Mouse (Mus musculus): ENCODE measurements around the gene Gphb5. TPM values are rescaled to one million over a fixed set of nuclear protein-coding genes. Genes with fewer than 3 reads are reported as not detected.
A peak's percentile ranks its signal among the peaks of the same experiment; 100 is the strongest.

Gene Gphb5
- polyA plus RNA-seq, 1 experiment from 2014 or later: not detected

GRCm38 (mm10) chr12:75388521-75388920, 28.1 kb downstream of the Gphb5 start:
- peaks cover 4% of the 10 kb centered on the region; the same call in 1 of the 2 replicates for H3K4me1 ChIP-seq (ENCODE audit: control insufficient read depth, insufficient read depth, low read length)
- no peaks in the 10 kb centered on the region for H3K27me3 ChIP-seq (ENCODE audit: control insufficient read depth, insufficient read depth, low read length)
- no peak overlapping the region for H3K4me2 ChIP-seq (ENCODE audit: low read depth, severe bottlenecking)
- 90% methylated on average over 9 of the region's 9 CpGs for WGBS
- H3K9ac ChIP-seq (ENCODE audit: low read length): no peak overlapping the region
- ATAC-seq (ENCODE audit: insufficient number of reproducible peaks, low FRiP score, low TSS enrichment, low read depth) (no peak), DNase-seq (ENCODE audit: low spot score) (no peak)
- no peak overlapping the region for H3K27ac ChIP-seq (replicated peaks; ENCODE audit: low read depth, low read length)
- H3K36me3 ChIP-seq (ENCODE audit: control insufficient read depth, insufficient read depth, low read length): no peaks in the 10 kb centered on the region
- H3K4me3 ChIP-seq (ENCODE audit: low read depth, low read length): no peak overlapping the region
- H3K9me3 ChIP-seq (ENCODE audit: control insufficient read depth, low read length): no peaks in the 10 kb centered on the region

GRCm38 (mm10) chr12:75387846-75388245, 28.7 kb downstream of the Gphb5 start:
- WGBS: 82% methylated on average over 15 of the region's 15 CpGs
- no peak for DNase-seq (ENCODE audit: low spot score)
- no peak overlapping the region for H3K4me2 ChIP-seq (ENCODE audit: low read depth, severe bottlenecking)
- H3K36me3 ChIP-seq (ENCODE audit: control insufficient read depth, insufficient read depth, low read length): no peaks in the 10 kb centered on the region
- ATAC-seq (ENCODE audit: insufficient number of reproducible peaks, low FRiP score, low TSS enrichment, low read depth): no peak
- no peaks in the 10 kb centered on the region for H3K27me3 ChIP-seq (ENCODE audit: control insufficient read depth, insufficient read depth, low read length)
- H3K9ac ChIP-seq (ENCODE audit: low read length): no peak overlapping the region
- no peak overlapping the region for H3K4me3 ChIP-seq (ENCODE audit: low read depth, low read length)
- H3K27ac ChIP-seq (replicated peaks; ENCODE audit: low read depth, low read length): no peak overlapping the region
- H3K4me1 ChIP-seq (ENCODE audit: control insufficient read depth, insufficient read depth, low read length): peaks cover 4% of the 10 kb centered on the region; the same call in 1 of the 2 replicates
- no peaks in the 10 kb centered on the region for H3K9me3 ChIP-seq (ENCODE audit: control insufficient read depth, low read length)

GRCm38 (mm10) chr12:75387156-75387555, 29.4 kb downstream of the Gphb5 start:
- DNase-seq (ENCODE audit: low spot score): peak; percentile 29
- peaks cover 4% of the 10 kb centered on the region; the same call in 1 of the 2 replicates for H3K4me1 ChIP-seq (ENCODE audit: control insufficient read depth, insufficient read depth, low read length)
- ATAC-seq (ENCODE audit: insufficient number of reproducible peaks, low FRiP score, low TSS enrichment, low read depth): 0 out of 2 replicates have a peak, but pooled peaks have one; percentile 57
- H3K9ac ChIP-seq (ENCODE audit: low read length): no peak overlapping the region
- H3K27ac ChIP-seq (replicated peaks; ENCODE audit: low read depth, low read length): no peak overlapping the region
- H3K36me3 ChIP-seq (ENCODE audit: control insufficient read depth, insufficient read depth, low read length): no peaks in the 10 kb centered on the region
- H3K4me3 ChIP-seq (ENCODE audit: low read depth, low read length): no peak overlapping the region
- H3K27me3 ChIP-seq (ENCODE audit: control insufficient read depth, insufficient read depth, low read length): no peaks in the 10 kb centered on the region
- H3K4me2 ChIP-seq (ENCODE audit: low read depth, severe bottlenecking): no peak overlapping the region
- no peaks in the 10 kb centered on the region for H3K9me3 ChIP-seq (ENCODE audit: control insufficient read depth, low read length)
- 65% methylated on average over 8 of the region's 8 CpGs for WGBS

GRCm38 (mm10) chr12:75386731-75387130, 29.9 kb downstream of the Gphb5 start:
- WGBS: 85% methylated on average over 9 of the region's 9 CpGs
- Histone ChIP-seq H3K27me3 (ENCODE audit: control insufficient read depth, insufficient read depth, low read length) (no peaks in the 10 kb centered on the region), H3K4me1 (ENCODE audit: control insufficient read depth, insufficient read depth, low read length) (peaks cover 4% of the 10 kb centered on the region; the same call in 1 of the 2 replicates), H3K4me3 (ENCODE audit: low read depth, low read length) (no peak overlapping the region), H3K27ac (replicated peaks; ENCODE audit: low read depth, low read length) (no peak overlapping the region), H3K4me2 (ENCODE audit: low read depth, severe bottlenecking) (no peak overlapping the region), H3K9ac (ENCODE audit: low read length) (no peak overlapping the region), H3K9me3 (ENCODE audit: control insufficient read depth, low read length) (no peaks in the 10 kb centered on the region), H3K36me3 (ENCODE audit: control insufficient read depth, insufficient read depth, low read length) (no peaks in the 10 kb centered on the region)
- ATAC-seq (ENCODE audit: insufficient number of reproducible peaks, low FRiP score, low TSS enrichment, low read depth): 0 out of 2 replicates have a peak, but pooled peaks have one; percentile 57
- no peak for DNase-seq (ENCODE audit: low spot score)

- H3K4me3 ChIP-seq (ENCODE audit: low read depth, low read length): no peak overlapping the region
- no peak for ATAC-seq (ENCODE audit: insufficient number of reproducible peaks, low FRiP score, low TSS enrichment, low read depth)
Measured at GRCm38 (mm10) chr12:75376126-75376525, 40.5 kb downstream of the Gphb5 start.

GRCm38 (mm10) chr12:75375060-75375459, 41.5 kb downstream of the Gphb5 start:
- H3K27me3 ChIP-seq (ENCODE audit: control insufficient read depth, insufficient read depth, low read length): no peaks in the 10 kb centered on the region
- H3K27ac ChIP-seq (replicated peaks; ENCODE audit: low read depth, low read length): no peak overlapping the region
- no peaks in the 10 kb centered on the region for H3K9me3 ChIP-seq (ENCODE audit: control insufficient read depth, low read length)
- no peak overlapping the region for H3K4me2 ChIP-seq (ENCODE audit: low read depth, severe bottlenecking)
- H3K36me3 ChIP-seq (ENCODE audit: control insufficient read depth, insufficient read depth, low read length): no peaks in the 10 kb centered on the region
- 95% methylated on average over 12 of the region's 12 CpGs for WGBS
- no peaks in the 10 kb centered on the region for H3K4me1 ChIP-seq (ENCODE audit: control insufficient read depth, insufficient read depth, low read length)
- H3K4me3 ChIP-seq (ENCODE audit: low read depth, low read length): no peak overlapping the region
- ATAC-seq (ENCODE audit: insufficient number of reproducible peaks, low FRiP score, low TSS enrichment, low read depth): no peak
- DNase-seq (ENCODE audit: low spot score): no peak
- no peak overlapping the region for H3K9ac ChIP-seq (ENCODE audit: low read length)

More at GRCm38 (mm10) chr12:75376126-75376525, 40.5 kb downstream of the Gphb5 start:
- Histone ChIP-seq H3K4me1 (ENCODE audit: control insufficient read depth, insufficient read depth, low read length) (no peaks in the 10 kb centered on the region), H3K9me3 (ENCODE audit: control insufficient read depth, low read length) (no peaks in the 10 kb centered on the region), H3K4me2 (ENCODE audit: low read depth, severe bottlenecking) (no peak overlapping the region), H3K27ac (replicated peaks; ENCODE audit: low read depth, low read length) (no peak overlapping the region), H3K36me3 (ENCODE audit: control insufficient read depth, insufficient read depth, low read length) (no peaks in the 10 kb centered on the region), H3K9ac (ENCODE audit: low read length) (no peak overlapping the region), H3K27me3 (ENCODE audit: control insufficient read depth, insufficient read depth, low read length) (no peaks in the 10 kb centered on the region)
- 86% methylated on average over 6 of the region's 6 CpGs for WGBS
- no peak for DNase-seq (ENCODE audit: low spot score)

- Histone ChIP-seq H3K27me3 (ENCODE audit: control insufficient read depth, insufficient read depth, low read length) (no peaks in the 10 kb centered on the region), H3K9ac (ENCODE audit: low read length) (no peak overlapping the region), H3K4me2 (ENCODE audit: low read depth, severe bottlenecking) (no peak overlapping the region), H3K4me3 (ENCODE audit: low read depth, low read length) (no peak overlapping the region), H3K36me3 (ENCODE audit: control insufficient read depth, insufficient read depth, low read length) (no peaks in the 10 kb centered on the region), H3K27ac (replicated peaks; ENCODE audit: low read depth, low read length) (no peak overlapping the region), H3K9me3 (ENCODE audit: control insufficient read depth, low read length) (no peaks in the 10 kb centered on the region), H3K4me1 (ENCODE audit: control insufficient read depth, insufficient read depth, low read length) (no peaks in the 10 kb centered on the region)
- 92% methylated on average over 10 of the region's 10 CpGs for WGBS
- no peak for ATAC-seq (ENCODE audit: insufficient number of reproducible peaks, low FRiP score, low TSS enrichment, low read depth)
- DNase-seq (ENCODE audit: low spot score): no peak
Measured at GRCm38 (mm10) chr12:75374437-75374836, 42.1 kb downstream of the Gphb5 start.

GRCm38 (mm10) chr12:75369418-75369851, 47.1 kb downstream of the Gphb5 start:
- no peak overlapping the region for H3K4me2 ChIP-seq (ENCODE audit: low read depth, severe bottlenecking)
- WGBS: 81% methylated on average over 2 of the region's 2 CpGs
- ATAC-seq (ENCODE audit: insufficient number of reproducible peaks, low FRiP score, low TSS enrichment, low read depth) (peak; percentile 31; the same call in 1 of the 2 replicates), DNase-seq (ENCODE audit: low spot score) (no peak)
- no peak overlapping the region for H3K27ac ChIP-seq (replicated peaks; ENCODE audit: low read depth, low read length)
- no peaks in the 10 kb centered on the region for H3K27me3 ChIP-seq (ENCODE audit: control insufficient read depth, insufficient read depth, low read length)
- H3K9me3 ChIP-seq (ENCODE audit: control insufficient read depth, low read length): no peaks in the 10 kb centered on the region
- H3K36me3 ChIP-seq (ENCODE audit: control insufficient read depth, insufficient read depth, low read length): no peaks in the 10 kb centered on the region
- H3K4me1 ChIP-seq (ENCODE audit: control insufficient read depth, insufficient read depth, low read length): no peaks in the 10 kb centered on the region
- no peak overlapping the region for H3K9ac ChIP-seq (ENCODE audit: low read length)
- no peak overlapping the region for H3K4me3 ChIP-seq (ENCODE audit: low read depth, low read length)

GRCm38 (mm10) chr12:75368527-75368926, 48.1 kb downstream of the Gphb5 start:
- H3K9me3 ChIP-seq (ENCODE audit: control insufficient read depth, low read length): no peaks in the 10 kb centered on the region
- H3K36me3 ChIP-seq (ENCODE audit: control insufficient read depth, insufficient read depth, low read length): no peaks in the 10 kb centered on the region
- no peak overlapping the region for H3K4me3 ChIP-seq (ENCODE audit: low read depth, low read length)
- WGBS: 92% methylated on average over 5 of the region's 5 CpGs
- H3K27me3 ChIP-seq (ENCODE audit: control insufficient read depth, insufficient read depth, low read length): no peaks in the 10 kb centered on the region
- H3K27ac ChIP-seq (replicated peaks; ENCODE audit: low read depth, low read length): no peak overlapping the region
- no peaks in the 10 kb centered on the region for H3K4me1 ChIP-seq (ENCODE audit: control insufficient read depth, insufficient read depth, low read length)
- ATAC-seq (ENCODE audit: insufficient number of reproducible peaks, low FRiP score, low TSS enrichment, low read depth) (no peak), DNase-seq (ENCODE audit: low spot score) (no peak)
- H3K9ac ChIP-seq (ENCODE audit: low read length): no peak overlapping the region
- no peak overlapping the region for H3K4me2 ChIP-seq (ENCODE audit: low read depth, severe bottlenecking)
